Mouse (Mus musculus): ENCODE measurements at regions not wholly inside any gene's neighbourhood (a gene's known extent, or its start where the extent isn't known, plus 50 kb on each side); places are given as distances from the start of the nearest gene placed in this dataset. TPM values are rescaled to one million over a fixed set of nuclear protein-coding genes. Genes with fewer than 3 reads are reported as not detected.

DNA sequence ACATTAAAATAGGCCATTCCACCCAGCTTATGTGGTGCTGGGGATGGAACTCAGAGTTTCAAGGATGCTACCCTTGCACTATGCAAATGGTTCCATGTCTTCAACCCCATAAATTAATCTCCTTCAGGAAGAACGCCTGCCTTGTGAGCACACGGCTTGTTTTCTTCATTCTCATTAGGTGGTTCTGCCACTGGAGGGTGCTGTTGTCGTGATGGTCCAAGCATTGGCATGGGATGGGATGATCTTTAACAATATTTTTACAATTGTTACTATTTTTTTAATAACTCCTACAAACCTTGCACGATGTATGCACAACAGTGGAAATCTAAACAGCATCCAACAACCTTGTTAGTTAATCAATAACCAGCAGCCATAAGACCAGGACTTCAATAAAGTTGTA is 185.0 kb downstream of the S1pr1 start:
- H3K4me2 ChIP-seq, result no peak overlapping the region
- ATAC-seq (ENCODE audit: borderline replicate concordance, extremely low read depth, low FRiP score, low TSS enrichment), result no peak
- no peaks in the 10 kb centered on the region for H3K36me3 ChIP-seq
- H3K4me3 ChIP-seq, result no peak overlapping the region
- H3K9me3 ChIP-seq, result no peaks in the 10 kb centered on the region
- no peak overlapping the region for H3K27ac ChIP-seq
- 55% methylated on average over 4 of the region's 4 CpGs for WGBS
- H3K4me1 ChIP-seq, result no peaks in the 10 kb centered on the region
- H3K9ac ChIP-seq, result no peak overlapping the region
- H3K27me3 ChIP-seq, result no peaks in the 10 kb centered on the region

DNA sequence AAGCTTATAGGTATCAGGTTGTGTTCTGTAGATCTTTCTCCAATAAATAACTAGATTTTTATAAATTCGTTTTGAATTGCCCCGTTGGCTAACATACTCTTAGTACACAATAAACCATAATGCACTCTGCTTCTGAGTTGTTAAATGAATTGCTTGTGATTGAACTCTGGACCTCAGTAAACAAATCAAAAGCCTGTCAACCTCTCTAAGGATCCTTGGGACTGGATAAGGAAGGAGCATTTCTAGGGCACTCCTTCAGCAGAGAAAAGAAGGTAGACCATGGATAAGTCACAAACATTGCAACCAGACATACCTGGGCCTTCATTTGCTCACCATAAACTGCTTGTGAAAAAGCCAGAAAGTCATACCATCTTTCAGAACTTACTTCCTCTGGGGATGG is 191.4 kb downstream of the S1pr1 start:
- H3K9me3 ChIP-seq, result no peaks in the 10 kb centered on the region

GRCm38 (mm10) chr3:115515645-115516044 is 199.2 kb downstream of the S1pr1 start:
- no peaks in the 10 kb centered on the region for H3K4me1 ChIP-seq
- ATAC-seq (ENCODE audit: borderline replicate concordance, extremely low read depth, low FRiP score, low TSS enrichment), result no peak
- H3K4me3 ChIP-seq, result no peak overlapping the region
- H3K9me3 ChIP-seq, result no peaks in the 10 kb centered on the region
- no peak overlapping the region for H3K27ac ChIP-seq
- no peak overlapping the region for H3K9ac ChIP-seq
- H3K36me3 ChIP-seq, result no peaks in the 10 kb centered on the region
- H3K4me2 ChIP-seq, result no peak overlapping the region
- no peaks in the 10 kb centered on the region for H3K27me3 ChIP-seq
- WGBS, result 73% methylated on average over 4 of the region's 4 CpGs

More for the DNA sequence above, 191.4 kb downstream of the S1pr1 start:
- Histone ChIP-seq H3K4me1 (no peaks in the 10 kb centered on the region), H3K36me3 (no peaks in the 10 kb centered on the region), H3K4me3 (no peak overlapping the region), H3K27me3 (no peaks in the 10 kb centered on the region), H3K4me2 (no peak overlapping the region), H3K27ac (no peak overlapping the region), H3K9ac (no peak overlapping the region)
- ATAC-seq (ENCODE audit: borderline replicate concordance, extremely low read depth, low FRiP score, low TSS enrichment), result no peak
- 71% methylated on average over 2 of the region's 2 CpGs for WGBS

GRCm38 (mm10) chr3:115509658-115510057 is 205.2 kb downstream of the S1pr1 start:
- no peak for ATAC-seq (ENCODE audit: borderline replicate concordance, extremely low read depth, low FRiP score, low TSS enrichment)
- Histone ChIP-seq H3K27ac (no peak overlapping the region), H3K4me2 (no peak overlapping the region), H3K9ac (no peak overlapping the region), H3K4me1 (no peaks in the 10 kb centered on the region), H3K9me3 (no peaks in the 10 kb centered on the region), H3K4me3 (no peak overlapping the region), H3K27me3 (no peaks in the 10 kb centered on the region), H3K36me3 (no peaks in the 10 kb centered on the region)
- WGBS, result 89% methylated on average over 4 of the region's 4 CpGs

GRCm38 (mm10) chr3:115497420-115497819 is 217.5 kb downstream of the S1pr1 start:
- 70% methylated on average over 1 of the region's 1 CpGs for WGBS
- ATAC-seq (ENCODE audit: borderline replicate concordance, extremely low read depth, low FRiP score, low TSS enrichment), result no peak
- H3K9me3 ChIP-seq, result no peaks in the 10 kb centered on the region
- H3K4me1 ChIP-seq, result no peaks in the 10 kb centered on the region
- no peaks in the 10 kb centered on the region for H3K36me3 ChIP-seq
- H3K4me3 ChIP-seq, result no peak overlapping the region
- no peaks in the 10 kb centered on the region for H3K27me3 ChIP-seq
- H3K4me2 ChIP-seq, result no peak overlapping the region
- no peak overlapping the region for H3K9ac ChIP-seq
- H3K27ac ChIP-seq, result no peak overlapping the region

DNA sequence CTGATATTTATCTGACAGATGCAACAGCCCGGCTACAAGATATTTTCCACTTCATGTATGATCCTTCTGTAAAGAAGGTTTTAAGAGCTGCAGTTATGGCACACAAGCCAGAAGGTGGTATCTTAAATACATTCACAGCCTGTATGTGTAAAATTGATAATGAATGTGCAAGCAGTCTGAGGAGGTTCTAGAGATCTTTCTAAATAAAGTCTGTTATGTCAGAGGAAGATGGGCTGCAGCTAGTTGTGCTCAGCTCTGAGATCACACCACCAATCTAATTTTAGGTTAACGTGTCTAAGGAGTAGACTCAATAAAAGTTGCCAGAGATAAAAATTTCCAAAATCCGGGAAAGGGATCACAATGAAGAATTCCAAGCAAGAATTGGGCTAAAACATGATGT is 218.8 kb downstream of the S1pr1 start:
- WGBS, result 71% methylated on average over 3 of the region's 3 CpGs
- Histone ChIP-seq H3K36me3 (no peaks in the 10 kb centered on the region), H3K4me2 (no peak overlapping the region), H3K4me3 (no peak overlapping the region), H3K9me3 (no peaks in the 10 kb centered on the region), H3K27ac (no peak overlapping the region), H3K9ac (no peak overlapping the region), H3K4me1 (no peaks in the 10 kb centered on the region), H3K27me3 (no peaks in the 10 kb centered on the region)
- ATAC-seq (ENCODE audit: borderline replicate concordance, extremely low read depth, low FRiP score, low TSS enrichment), result no peak

- Histone ChIP-seq H3K27me3 (no peaks in the 10 kb centered on the region), H3K9me3 (no peaks in the 10 kb centered on the region), H3K4me1 (no peaks in the 10 kb centered on the region), H3K9ac (no peak overlapping the region), H3K27ac (no peak overlapping the region), H3K4me3 (no peak overlapping the region), H3K36me3 (no peaks in the 10 kb centered on the region), H3K4me2 (no peak overlapping the region)
- ATAC-seq (ENCODE audit: borderline replicate concordance, extremely low read depth, low FRiP score, low TSS enrichment), result no peak
Observed at GRCm38 (mm10) chr3:115495692-115496091, 219.2 kb downstream of the S1pr1 start.

DNA sequence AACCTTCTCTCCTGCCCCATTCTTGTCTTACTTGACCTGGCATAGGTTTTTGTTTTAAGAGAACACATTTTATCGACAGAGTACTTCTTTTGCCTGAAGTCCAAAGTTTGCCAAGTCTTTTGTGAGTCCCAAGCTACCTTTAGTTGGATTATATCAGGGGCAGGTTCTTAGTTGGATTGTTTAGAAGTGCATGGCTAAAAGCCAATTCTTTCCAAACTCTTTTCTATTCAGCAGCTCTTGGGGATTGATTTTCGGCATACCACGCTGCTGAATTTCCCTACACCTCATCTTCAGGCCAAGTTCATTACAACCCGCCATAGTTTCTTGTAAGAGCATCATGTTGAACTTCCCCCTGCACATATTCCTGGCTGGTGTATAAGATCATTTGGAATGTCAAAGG is 245.9 kb downstream of the S1pr1 start:
- Histone ChIP-seq H3K4me3 (no peak overlapping the region), H3K9ac (no peak overlapping the region), H3K36me3 (no peaks in the 10 kb centered on the region), H3K4me2 (no peak overlapping the region), H3K9me3 (no peaks in the 10 kb centered on the region), H3K27ac (no peak overlapping the region), H3K27me3 (no peaks in the 10 kb centered on the region), H3K4me1 (no peaks in the 10 kb centered on the region)
- ATAC-seq (ENCODE audit: borderline replicate concordance, extremely low read depth, low FRiP score, low TSS enrichment), result no peak
- WGBS, result 67% methylated on average over 4 of the region's 4 CpGs

- Histone ChIP-seq H3K27ac (no peak overlapping the region), H3K4me1 (no peaks in the 10 kb centered on the region), H3K27me3 (no peaks in the 10 kb centered on the region), H3K9me3 (no peaks in the 10 kb centered on the region), H3K9ac (no peak overlapping the region), H3K4me3 (no peak overlapping the region), H3K36me3 (no peaks in the 10 kb centered on the region), H3K4me2 (no peak overlapping the region)
- no peak for ATAC-seq (ENCODE audit: borderline replicate concordance, extremely low read depth, low FRiP score, low TSS enrichment)
- 69% methylated on average over 2 of the region's 2 CpGs for WGBS
Observed at GRCm38 (mm10) chr3:115467850-115468249, 247.0 kb downstream of the S1pr1 start.

DNA sequence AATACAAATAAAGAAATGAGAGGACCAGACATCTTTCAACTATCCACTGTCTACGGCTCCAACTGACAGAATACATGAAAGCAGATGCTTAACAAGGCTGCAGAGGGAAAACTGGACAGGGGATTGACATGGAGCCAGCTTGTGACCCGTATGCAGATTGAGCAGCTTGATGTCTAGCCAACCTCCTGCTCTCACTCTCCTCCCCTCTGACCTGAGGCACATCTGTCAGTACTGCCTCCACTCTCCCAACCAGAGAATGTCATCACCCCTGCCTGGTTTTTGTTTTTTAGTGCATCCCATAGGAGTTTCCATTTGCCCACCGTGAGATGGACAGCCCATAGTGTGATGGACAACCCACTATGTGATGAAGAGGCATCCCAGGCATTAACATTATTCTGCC is 252.2 kb downstream of the S1pr1 start:
- Histone ChIP-seq H3K9me3 (no peaks in the 10 kb centered on the region), H3K4me1 (no peaks in the 10 kb centered on the region), H3K27ac (no peak overlapping the region), H3K4me2 (no peak overlapping the region), H3K36me3 (no peaks in the 10 kb centered on the region), H3K27me3 (no peaks in the 10 kb centered on the region), H3K9ac (no peak overlapping the region), H3K4me3 (no peak overlapping the region)
- no peak for ATAC-seq (ENCODE audit: borderline replicate concordance, extremely low read depth, low FRiP score, low TSS enrichment)
- 47% methylated on average over 3 of the region's 3 CpGs for WGBS

Small RNA genes lying in the stretch of these regions (microRNA-seq; reads per million reads assigned to microRNA genes)
- gene Gm25347, result not detected

Measured in lung, embryonic 15.5 days (tissue).